Mouse (Mus musculus) heart, embryonic 12.5 days (tissue): ENCODE measurements around the gene Fchsd2. TPM values are rescaled to one million over a fixed set of nuclear protein-coding genes. Genes with fewer than 3 reads are reported as not detected.

Source experiments
- ATAC-seq: fragments of 200-750 bp; cut with Nextera tagmentation; 2 replicates; pipeline ENCODE4 v1.8.0; 2017; ENCODE audit warnings: moderate TSS enrichment, moderate library complexity; ENCODE audit not compliant: insufficient number of reproducible peaks, low FRiP score
- H3K27ac ChIP-seq: fragments of 300-500 bp; sonication (generic); 2 replicates; pipeline ENCODE4 v1.5.1; 2016; ENCODE audit warnings: mild to moderate bottlenecking, moderate library complexity; ENCODE audit not compliant: poor library complexity, severe bottlenecking
- H3K27me3 ChIP-seq: fragments of 300-500 bp; sonication (generic); replicated peaks from 2 replicates; pipeline ENCODE4 v1.6.1; 2016; ENCODE audit warnings: mild to moderate bottlenecking, moderate library complexity
- H3K36me3 ChIP-seq: fragments of 300-500 bp; sonication (generic); 2 replicates; pipeline ENCODE4 v1.6.1; 2016; ENCODE audit warnings: mild to moderate bottlenecking, moderate library complexity
- H3K4me1 ChIP-seq: fragments of 300-500 bp; sonication (generic); replicated peaks from 2 replicates; pipeline ENCODE4 v1.6.1; 2016; ENCODE audit warnings: mild to moderate bottlenecking
- H3K4me2 ChIP-seq: fragments of 300-500 bp; sonication (generic); 2 replicates; pipeline ENCODE4 v1.6.1; 2016; ENCODE audit warnings: mild to moderate bottlenecking, moderate library complexity
- H3K4me3 ChIP-seq: fragments of 300-500 bp; sonication (generic); 2 replicates; pipeline ENCODE4 v1.5.1; 2016; ENCODE audit warnings: mild to moderate bottlenecking
- H3K9ac ChIP-seq: fragments of 300-500 bp; sonication (generic); 2 replicates; pipeline ENCODE4 v1.6.1; 2016; ENCODE audit warnings: mild to moderate bottlenecking, moderate library complexity
- H3K9me3 ChIP-seq: fragments of 300-500 bp; sonication (generic); replicated peaks from 2 replicates; pipeline ENCODE4 v1.6.1; 2016; ENCODE audit warnings: mild to moderate bottlenecking, moderate library complexity
- WGBS: fragments of 180-500 bp; shearing (Covaris S2); methylation state at CpG from one replicate; pipeline ENCODE4 v1.1.7; 2016; 5-methylcytosine and 5-hydroxymethylcytosine counted together
- polyA plus RNA-seq: library from polyadenylated mRNA; unstranded; fragments of >200 nt; fragmentation: Nextera tagmentation; extraction: Ambion mirVana; gene quantifications from 2 replicates; pipeline ENCODE4 v1.2.1, GENCODE M21; 2016

Gene Fchsd2
- polyA plus RNA-seq, 1 experiment from 2014 or later: 18.7 TPM

DNA sequence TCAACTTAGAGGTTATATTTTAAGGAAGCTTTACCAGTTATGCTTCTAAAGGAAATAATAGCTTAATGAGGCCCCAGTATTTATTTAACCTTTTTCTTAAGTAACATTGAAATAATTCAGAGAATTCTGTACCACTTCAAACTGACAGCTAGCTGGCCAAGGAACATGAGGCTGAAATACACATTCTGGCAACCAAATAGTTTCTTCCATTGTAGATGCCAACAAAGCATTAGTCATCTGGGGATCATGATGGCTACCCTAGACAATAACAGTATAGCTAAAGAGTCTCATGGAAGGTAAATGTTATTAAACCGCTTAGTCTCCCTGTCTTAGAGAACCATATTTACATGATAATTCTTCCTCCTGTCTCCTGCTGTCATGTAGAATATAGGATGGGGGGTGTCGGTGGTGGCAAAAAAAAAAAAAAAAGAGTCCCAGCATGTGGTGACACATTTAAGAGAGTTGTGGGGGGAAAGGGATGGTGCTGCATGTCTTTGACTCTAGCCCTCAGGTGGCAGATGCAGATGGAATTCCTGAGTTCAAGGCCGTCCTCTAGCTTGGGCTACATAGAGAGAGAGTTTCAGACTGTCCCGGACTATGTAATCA lies 169.4 kb downstream of the Fchsd2 start:
- H3K27me3 ChIP-seq: no peaks in the 10 kb centered on the region
- H3K4me2 ChIP-seq: no peak overlapping the region
- H3K36me3 ChIP-seq: peaks cover 29% of the 10 kb centered on the region
- no peak overlapping the region for H3K27ac ChIP-seq
- H3K4me3 ChIP-seq: no peak overlapping the region
- peaks cover 6% of the 10 kb centered on the region; the same call in 1 of the 2 replicates for H3K4me1 ChIP-seq
- 87% methylated on average over 4 of the region's 4 CpGs for WGBS
- no peaks in the 10 kb centered on the region for H3K9me3 ChIP-seq
- H3K9ac ChIP-seq: no peak overlapping the region
- ATAC-seq: no peak

DNA sequence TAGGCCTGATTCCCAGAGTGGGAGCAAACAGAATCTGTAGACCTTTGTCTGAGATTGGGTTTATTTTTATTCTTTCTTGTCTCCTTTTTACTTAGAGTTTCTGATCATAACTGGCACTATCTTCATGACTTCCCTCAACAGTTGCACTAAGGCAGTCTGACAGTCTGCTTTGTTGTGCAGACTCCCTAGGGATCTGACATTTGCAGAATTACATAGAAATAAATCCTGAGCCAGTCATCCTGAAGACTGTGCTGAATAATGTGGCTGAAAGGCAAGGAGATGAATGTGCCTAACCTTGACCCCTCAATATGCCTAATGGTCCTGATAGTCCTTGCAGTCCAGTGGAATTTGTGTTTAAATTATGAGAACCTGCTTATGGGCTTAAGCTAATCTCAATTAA lies 170.8 kb downstream of the Fchsd2 start:
- H3K9me3 ChIP-seq: no peaks in the 10 kb centered on the region

DNA sequence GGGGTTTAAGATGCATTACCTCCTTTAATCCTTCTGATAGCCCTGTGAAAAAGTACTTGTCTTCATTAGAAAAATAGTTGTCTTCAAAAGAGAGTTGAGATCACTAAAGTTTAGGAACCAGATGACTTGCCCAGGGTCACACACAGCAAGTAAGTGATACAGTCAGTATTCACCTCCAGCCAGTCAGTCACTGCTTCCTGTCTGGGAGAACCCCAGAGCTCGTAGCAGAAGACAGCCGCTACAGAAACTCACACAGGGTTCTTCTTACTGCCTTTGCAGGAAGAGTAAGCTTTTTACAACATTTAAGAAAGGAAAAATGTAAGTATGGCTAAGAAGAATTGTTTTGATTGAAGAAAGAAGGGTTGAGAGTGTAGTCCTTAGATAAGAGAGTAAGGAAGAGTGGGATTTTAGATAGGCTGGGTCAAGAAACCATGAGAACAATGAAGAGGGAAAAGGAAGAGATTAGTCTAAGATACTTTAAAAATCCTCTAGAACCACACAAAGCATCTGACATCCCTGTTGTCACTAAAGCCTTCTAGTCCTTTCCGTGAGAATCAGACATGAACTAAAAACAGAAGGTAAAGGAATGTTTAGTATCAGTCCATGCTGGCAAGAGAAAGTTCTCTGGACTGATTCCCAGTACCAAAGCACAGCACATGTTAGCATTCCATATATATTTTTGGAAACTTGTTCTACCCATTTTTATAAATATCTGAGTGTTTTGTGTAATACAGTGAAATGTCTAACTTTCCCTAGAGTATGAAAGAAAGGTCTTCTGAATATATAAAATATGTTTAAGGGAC lies 175.0 kb downstream of the Fchsd2 start:
- H3K4me2 ChIP-seq: no peak overlapping the region
- H3K4me1 ChIP-seq: peaks cover 11% of the 10 kb centered on the region
- peak; percentile 48; the same call in 1 of the 2 replicates for ATAC-seq
- no peaks in the 10 kb centered on the region for H3K27me3 ChIP-seq
- H3K36me3 ChIP-seq: peaks cover 17% of the 10 kb centered on the region
- H3K4me3 ChIP-seq: no peak overlapping the region
- H3K9ac ChIP-seq: no peak overlapping the region
- 32% methylated on average over 3 of the region's 3 CpGs for WGBS
- no peaks in the 10 kb centered on the region for H3K9me3 ChIP-seq
- H3K27ac ChIP-seq: peak overlapping the region; percentile 83

More for the DNA sequence above, 170.8 kb downstream of the Fchsd2 start:
- Histone ChIP-seq H3K27ac (no peak overlapping the region), H3K4me1 (peaks cover 11% of the 10 kb centered on the region), H3K4me3 (no peak overlapping the region), H3K4me2 (no peak overlapping the region), H3K9ac (no peak overlapping the region), H3K27me3 (no peaks in the 10 kb centered on the region), H3K36me3 (peaks cover 29% of the 10 kb centered on the region)
- ATAC-seq: no peak

- Histone ChIP-seq H3K36me3 (peaks cover 31% of the 10 kb centered on the region), H3K27me3 (no peaks in the 10 kb centered on the region), H3K4me1 (peaks cover 9% of the 10 kb centered on the region), H3K4me2 (no peak overlapping the region), H3K9ac (no peak overlapping the region), H3K9me3 (no peaks in the 10 kb centered on the region), H3K4me3 (no peak overlapping the region), H3K27ac (no peak overlapping the region)
- no peak for ATAC-seq
- 72% methylated on average over 1 of the region's 1 CpGs for WGBS
Observed at GRCm38 (mm10) chr7:101271602-101272001, 178.9 kb downstream of the Fchsd2 start.

GRCm38 (mm10) chr7:101272466-101273160 lies 179.9 kb downstream of the Fchsd2 start:
- H3K4me3 ChIP-seq: no peak overlapping the region
- no peak overlapping the region for H3K27ac ChIP-seq
- WGBS: 75% methylated on average over 8 of the region's 8 CpGs
- ATAC-seq: no peak
- peaks cover 41% of the 10 kb centered on the region for H3K36me3 ChIP-seq
- H3K9me3 ChIP-seq: no peaks in the 10 kb centered on the region
- H3K9ac ChIP-seq: no peak overlapping the region
- H3K27me3 ChIP-seq: no peaks in the 10 kb centered on the region
- H3K4me2 ChIP-seq: no peak overlapping the region
- no peaks in the 10 kb centered on the region for H3K4me1 ChIP-seq

- no peak overlapping the region for H3K27ac ChIP-seq
- no peak overlapping the region for H3K9ac ChIP-seq
- no peak overlapping the region for H3K4me3 ChIP-seq
- H3K36me3 ChIP-seq: peaks cover 65% of the 10 kb centered on the region
- H3K4me1 ChIP-seq: no peaks in the 10 kb centered on the region
- H3K4me2 ChIP-seq: no peak overlapping the region
- 90% methylated on average over 3 of the region's 3 CpGs for WGBS
- H3K9me3 ChIP-seq: no peaks in the 10 kb centered on the region
- ATAC-seq: no peak
- no peaks in the 10 kb centered on the region for H3K27me3 ChIP-seq
Observed at GRCm38 (mm10) chr7:101282721-101283120, 190.1 kb downstream of the Fchsd2 start.

DNA sequence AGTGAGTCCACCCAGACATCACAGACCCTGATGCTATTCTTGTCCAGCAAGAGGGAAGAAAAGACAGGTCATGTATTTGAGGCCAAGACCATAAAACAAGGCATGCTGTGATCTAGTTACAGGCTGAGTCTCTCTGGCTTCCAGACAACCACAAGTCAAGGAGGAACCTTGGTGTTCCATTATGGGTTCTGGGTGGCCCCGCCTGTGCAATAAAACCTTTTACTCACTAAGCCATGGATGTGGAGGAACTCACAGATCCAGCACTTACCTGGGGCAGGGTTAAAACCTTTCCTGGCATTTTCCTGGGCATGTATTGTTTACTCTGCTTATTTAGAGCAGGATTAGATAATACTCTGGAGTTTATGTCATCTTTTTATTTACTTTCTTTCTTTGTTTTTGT lies 191.8 kb downstream of the Fchsd2 start:
- Histone ChIP-seq H3K27me3 (no peaks in the 10 kb centered on the region), H3K27ac (no peak overlapping the region), H3K9me3 (no peaks in the 10 kb centered on the region), H3K4me2 (no peak overlapping the region), H3K4me1 (no peaks in the 10 kb centered on the region), H3K4me3 (no peak overlapping the region), H3K9ac (no peak overlapping the region), H3K36me3 (peaks cover 57% of the 10 kb centered on the region)
- no peak for ATAC-seq
- 91% methylated on average over 1 of the region's 1 CpGs for WGBS

- Histone ChIP-seq H3K27me3 (no peaks in the 10 kb centered on the region), H3K9me3 (no peaks in the 10 kb centered on the region), H3K27ac (no peak overlapping the region), H3K4me1 (no peaks in the 10 kb centered on the region), H3K4me2 (no peak overlapping the region), H3K4me3 (no peak overlapping the region), H3K9ac (no peak overlapping the region), H3K36me3 (peaks cover 72% of the 10 kb centered on the region)
- ATAC-seq: no peak
- 56% methylated on average over 4 of the region's 4 CpGs for WGBS
Observed at GRCm38 (mm10) chr7:101286891-101287290, 194.2 kb downstream of the Fchsd2 start.

- 78% methylated on average over 2 of the region's 2 CpGs for WGBS
- no peak overlapping the region for H3K4me2 ChIP-seq
- no peak overlapping the region for H3K27ac ChIP-seq
- H3K9ac ChIP-seq: no peak overlapping the region
- no peaks in the 10 kb centered on the region for H3K4me1 ChIP-seq
- peaks cover 68% of the 10 kb centered on the region for H3K36me3 ChIP-seq
- H3K4me3 ChIP-seq: no peak overlapping the region
- no peak for ATAC-seq
- H3K9me3 ChIP-seq: no peaks in the 10 kb centered on the region
- no peaks in the 10 kb centered on the region for H3K27me3 ChIP-seq
Observed at GRCm38 (mm10) chr7:101287820-101288219, 195.2 kb downstream of the Fchsd2 start.

DNA sequence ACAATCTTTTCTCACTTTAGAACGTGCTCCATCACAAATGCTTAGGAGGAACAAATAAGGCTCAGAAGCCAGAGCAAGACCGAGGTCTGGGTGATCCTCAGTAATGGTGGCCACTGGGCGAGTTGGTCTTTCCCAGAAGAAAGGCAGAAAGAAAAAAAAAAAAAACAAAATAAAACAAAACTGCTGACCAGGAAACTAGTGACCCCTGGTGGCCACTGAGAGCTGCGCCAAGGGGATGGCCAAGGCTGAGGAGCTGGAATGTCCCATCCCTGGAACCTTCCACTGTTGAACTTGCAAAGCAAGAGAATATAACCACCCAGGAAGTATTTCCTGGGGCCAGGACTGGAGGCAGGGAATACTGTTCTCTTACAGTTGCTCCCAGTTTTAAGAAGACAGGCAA lies 195.8 kb downstream of the Fchsd2 start:
- H3K4me1 ChIP-seq: peaks cover under 1% of the 10 kb centered on the region; the same call in 1 of the 2 replicates
- peaks cover 65% of the 10 kb centered on the region for H3K36me3 ChIP-seq
- 31% methylated on average over 4 of the region's 4 CpGs for WGBS
- no peak overlapping the region for H3K4me2 ChIP-seq
- no peaks in the 10 kb centered on the region for H3K9me3 ChIP-seq
- no peaks in the 10 kb centered on the region for H3K27me3 ChIP-seq
- no peak overlapping the region for H3K9ac ChIP-seq
- H3K27ac ChIP-seq: no peak overlapping the region
- ATAC-seq: no peak
- no peak overlapping the region for H3K4me3 ChIP-seq

DNA sequence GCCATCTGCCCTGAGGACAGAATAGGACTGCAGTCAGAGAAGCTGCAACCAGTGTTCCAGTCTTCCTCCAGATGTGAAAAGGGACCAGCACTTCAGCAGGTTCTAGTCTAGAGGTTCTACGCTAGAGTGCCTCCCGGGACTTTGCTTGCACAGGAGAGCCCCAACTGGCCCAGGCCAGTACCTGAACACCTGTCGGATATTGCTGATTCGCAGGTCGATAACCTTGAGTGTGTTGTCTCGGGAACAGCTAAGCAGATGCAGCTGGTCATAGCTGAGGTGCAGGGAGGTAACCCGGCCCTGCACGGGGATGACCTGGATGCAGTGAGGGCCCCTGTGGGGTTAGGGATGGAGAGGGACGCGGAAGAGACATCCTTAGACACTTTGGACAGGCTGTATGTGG lies 197.7 kb downstream of the Fchsd2 start:
- Histone ChIP-seq H3K9me3 (no peaks in the 10 kb centered on the region), H3K4me2 (no peak overlapping the region), H3K36me3 (peaks cover 68% of the 10 kb centered on the region), H3K27me3 (no peaks in the 10 kb centered on the region), H3K4me3 (no peak overlapping the region), H3K27ac (no peak overlapping the region), H3K4me1 (peaks cover 6% of the 10 kb centered on the region), H3K9ac (no peak overlapping the region)
- ATAC-seq: no peak
- 87% methylated on average over 10 of the region's 10 CpGs for WGBS
